Mouse (Mus musculus) lung, embryonic 14.5 days (tissue): Measurements from ENCODE around the gene Fam13a. TPM values are rescaled to one million over a fixed set of nuclear protein-coding genes. Genes with fewer than 3 reads are reported as not detected.
A peak's percentile ranks its signal among the peaks of the same experiment; 100 is the strongest.

Experiments
- ATAC-seq: fragments of 200-750 bp; cut with Nextera tagmentation; 2 replicates; pipeline ENCODE4 v1.8.0; 2017; ENCODE audit warnings: mild to moderate bottlenecking, moderate TSS enrichment, moderate library complexity; ENCODE audit not compliant: insufficient read depth
- DNase-seq: peaks from one replicate; pipeline ENCODE4 v3.0.0-alpha.2; 2015
- H3K27ac ChIP-seq: fragments of 300-500 bp; sonication (generic); 2 replicates; pipeline ENCODE4 v1.5.1; 2014; ENCODE audit warnings: low read depth, mild to moderate bottlenecking, moderate library complexity
- H3K27me3 ChIP-seq: fragments of 300-500 bp; sonication (generic); 2 replicates; pipeline ENCODE4 v1.6.1; 2014; ENCODE audit warnings: low read length, control low read depth; ENCODE audit not compliant: insufficient read depth
- H3K36me3 ChIP-seq: fragments of 300-500 bp; sonication (generic); 2 replicates; pipeline ENCODE4 v1.6.1; 2014; ENCODE audit warnings: control low read depth; ENCODE audit not compliant: insufficient read depth
- H3K4me1 ChIP-seq: fragments of 300-500 bp; sonication (generic); 2 replicates; pipeline ENCODE4 v1.6.1; 2014; ENCODE audit warnings: antibody characterized with exemption, control low read depth; ENCODE audit not compliant: insufficient read depth
- H3K4me2 ChIP-seq: fragments of 300-500 bp; sonication (generic); 2 replicates; pipeline ENCODE4 v1.6.1; 2014; ENCODE audit warnings: mild to moderate bottlenecking
- H3K4me3 ChIP-seq: fragments of 300-500 bp; sonication (generic); 2 replicates; pipeline ENCODE4 v1.5.1; 2014; ENCODE audit warnings: low read depth, low read length
- H3K9ac ChIP-seq: fragments of 300-500 bp; sonication (generic); 2 replicates; pipeline ENCODE4 v1.6.1; 2014
- H3K9me3 ChIP-seq: fragments of 300-500 bp; sonication (generic); 2 replicates; pipeline ENCODE4 v1.6.1; 2016; ENCODE audit warnings: low read depth, low read length, control low read depth
- CTCF ChIP-seq: IDR thresholded peaks from 2 replicates; pipeline ENCODE4 v1.5.1; 2016; ENCODE audit warnings: antibody characterized with exemption, low read depth
- WGBS: fragments of 180-500 bp; shearing (Covaris S2); extraction: QIAGEN DNeasy Blood & Tissue Kit; methylation state at CpG from one replicate; pipeline ENCODE4 v1.1.7; 2014; 5-methylcytosine and 5-hydroxymethylcytosine counted together
- polyA plus RNA-seq: library from polyadenylated mRNA; unstranded; fragments of >200 nt; fragmentation: Nextera tagmentation; extraction: Ambion mirVana; gene quantifications from 2 replicates; pipeline ENCODE4 v1.2.1, GENCODE M21; 2014

The Fam13a gene
- polyA plus RNA-seq, 1 experiment from 2014 or later, result 13.7 TPM

DNA sequence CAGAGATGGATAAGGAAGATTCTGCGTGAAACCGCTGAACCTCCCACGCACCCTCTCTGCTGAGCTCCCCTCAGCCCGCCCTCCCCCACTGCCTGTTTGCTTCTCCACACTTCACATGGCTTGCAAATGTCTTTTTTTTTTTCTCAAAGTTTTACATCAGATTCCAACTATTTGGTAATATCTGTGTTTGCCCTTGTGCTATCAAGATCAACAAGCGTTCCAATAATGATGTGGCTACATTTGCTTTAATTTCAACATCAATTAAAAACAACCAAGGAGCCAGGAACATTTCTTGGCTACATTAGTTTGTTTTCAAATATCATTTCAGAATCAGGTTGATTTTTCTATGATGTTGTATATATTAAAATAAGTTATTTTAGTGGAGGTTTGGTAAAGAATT, 8.4 kb upstream of the Fam13a start:
- Histone ChIP-seq H3K4me2 (no peak overlapping the region), H3K9me3 (no peaks in the 10 kb centered on the region), H3K27me3 (no peaks in the 10 kb centered on the region), H3K9ac (no peak overlapping the region), H3K36me3 (no peaks in the 10 kb centered on the region), H3K4me3 (no peak overlapping the region), H3K4me1 (no peaks in the 10 kb centered on the region), H3K27ac (no peak overlapping the region)
- ATAC-seq, result no peak
- no peak for DNase-seq
- TF ChIP-seq CTCF, result no peak
- WGBS, result 60% methylated on average over 5 of the region's 5 CpGs

DNA sequence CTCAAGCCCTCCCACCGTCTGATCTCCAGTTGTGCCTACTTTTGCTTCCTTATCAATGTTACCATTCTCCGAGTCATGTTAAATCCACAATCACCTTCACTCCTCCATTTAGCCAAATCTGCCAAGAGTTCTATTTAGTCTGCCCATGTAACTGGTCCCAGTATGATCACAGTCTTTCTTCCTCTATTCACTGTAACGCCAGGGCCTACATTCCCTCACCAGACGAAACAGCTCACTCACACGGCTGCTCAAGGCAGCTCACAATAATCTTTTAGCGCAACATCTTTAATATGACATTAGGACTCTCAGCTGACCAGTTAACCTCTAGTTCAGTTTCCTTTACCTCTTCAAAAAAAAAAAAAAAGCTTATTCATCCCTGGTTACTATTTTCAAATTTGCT, 7.2 kb upstream of the Fam13a start:
- WGBS, result 40% methylated on average over 6 of the region's 6 CpGs
- H3K9ac ChIP-seq, result no peak overlapping the region
- no peak overlapping the region for H3K4me3 ChIP-seq
- no peak overlapping the region for H3K27ac ChIP-seq
- H3K4me1 ChIP-seq, result no peaks in the 10 kb centered on the region
- peak; percentile 60 for DNase-seq
- no peaks in the 10 kb centered on the region for H3K9me3 ChIP-seq
- no peak for TF ChIP-seq CTCF
- no peaks in the 10 kb centered on the region for H3K36me3 ChIP-seq
- no peak overlapping the region for H3K4me2 ChIP-seq
- peak; percentile 74; the same call in 1 of the 2 replicates for ATAC-seq
- no peaks in the 10 kb centered on the region for H3K27me3 ChIP-seq

DNA sequence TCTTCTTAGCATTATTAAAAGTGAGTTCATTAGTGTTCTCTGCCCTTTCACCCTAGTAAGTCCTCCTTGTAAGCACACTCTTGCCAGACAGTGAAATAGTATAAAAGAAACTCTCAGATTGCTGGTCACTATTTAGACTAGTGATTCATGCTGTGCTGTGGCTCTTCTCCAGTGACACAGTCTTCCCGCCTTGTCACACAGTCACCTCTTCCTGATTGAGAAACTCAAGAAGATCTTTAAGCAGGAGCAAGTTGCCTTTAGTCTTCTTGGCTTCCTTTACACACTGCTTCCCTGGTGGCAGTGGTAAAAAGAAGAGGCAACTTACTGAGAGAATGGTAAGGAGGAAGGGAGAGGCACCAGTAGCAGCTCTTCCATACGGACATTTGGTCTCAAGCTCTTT, 6.3 kb upstream of the Fam13a start:
- Histone ChIP-seq H3K27me3 (no peaks in the 10 kb centered on the region), H3K9ac (no peak overlapping the region), H3K4me1 (no peaks in the 10 kb centered on the region), H3K9me3 (no peaks in the 10 kb centered on the region), H3K4me3 (no peak overlapping the region), H3K36me3 (no peaks in the 10 kb centered on the region), H3K27ac (no peak overlapping the region), H3K4me2 (no peak overlapping the region)
- no peak for DNase-seq
- WGBS, result 88% methylated on average over 2 of the region's 2 CpGs
- TF ChIP-seq CTCF, result no peak
- ATAC-seq, result no peak

DNA sequence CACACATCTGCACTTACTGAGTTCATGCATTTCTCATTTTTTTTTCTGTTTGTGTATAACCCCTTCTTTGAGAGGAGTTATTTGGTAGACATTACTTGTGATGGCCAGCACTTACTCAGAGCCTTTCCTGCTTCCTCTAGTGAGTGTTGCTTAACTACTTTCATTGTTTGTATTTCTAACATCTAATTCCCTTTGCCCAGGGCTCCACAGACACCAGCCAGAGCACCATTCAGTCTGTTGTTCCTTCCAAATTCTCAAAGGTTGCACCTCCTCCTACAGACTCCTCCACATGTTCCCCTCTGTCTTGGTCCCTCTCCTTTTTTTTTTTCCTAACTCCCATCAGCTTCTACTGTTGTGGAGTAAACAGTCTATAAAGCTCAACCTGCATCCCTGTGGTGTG, 5.7 kb upstream of the Fam13a start:
- Histone ChIP-seq H3K4me2 (no peak overlapping the region), H3K27me3 (no peaks in the 10 kb centered on the region), H3K27ac (no peak overlapping the region), H3K9ac (no peak overlapping the region), H3K4me1 (no peaks in the 10 kb centered on the region), H3K9me3 (no peaks in the 10 kb centered on the region), H3K4me3 (no peak overlapping the region), H3K36me3 (no peaks in the 10 kb centered on the region)
- DNase-seq (no peak), ATAC-seq (no peak)
- no peak for TF ChIP-seq CTCF

DNA sequence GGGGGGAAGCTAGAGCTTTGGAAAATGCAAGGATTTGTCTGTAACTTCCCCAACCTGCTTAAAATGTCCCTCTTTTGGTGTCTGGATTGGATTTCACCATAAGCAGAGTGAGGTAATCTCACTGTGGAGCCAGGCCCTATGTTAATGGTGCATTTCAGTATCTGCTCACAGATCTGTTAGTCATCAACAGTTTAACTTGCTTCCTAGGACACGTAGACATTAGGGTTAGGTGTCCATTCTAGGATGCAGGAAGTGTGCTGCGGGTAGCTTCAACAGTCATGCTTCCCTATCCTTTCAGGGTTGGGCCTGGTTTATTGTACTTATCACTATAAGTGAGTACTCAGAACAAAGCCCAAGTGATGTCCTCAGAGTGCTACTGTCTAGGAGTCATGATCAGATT, 4.5 kb upstream of the Fam13a start:
- no peak overlapping the region for H3K27ac ChIP-seq
- no peaks in the 10 kb centered on the region for H3K27me3 ChIP-seq
- no peaks in the 10 kb centered on the region for H3K4me1 ChIP-seq
- DNase-seq, result no peak
- no peak for TF ChIP-seq CTCF
- WGBS, result 73% methylated on average over 2 of the region's 2 CpGs
- H3K4me2 ChIP-seq, result no peak overlapping the region
- no peak overlapping the region for H3K9ac ChIP-seq
- no peak for ATAC-seq
- H3K9me3 ChIP-seq, result no peaks in the 10 kb centered on the region
- no peak overlapping the region for H3K4me3 ChIP-seq
- H3K36me3 ChIP-seq, result no peaks in the 10 kb centered on the region

DNA sequence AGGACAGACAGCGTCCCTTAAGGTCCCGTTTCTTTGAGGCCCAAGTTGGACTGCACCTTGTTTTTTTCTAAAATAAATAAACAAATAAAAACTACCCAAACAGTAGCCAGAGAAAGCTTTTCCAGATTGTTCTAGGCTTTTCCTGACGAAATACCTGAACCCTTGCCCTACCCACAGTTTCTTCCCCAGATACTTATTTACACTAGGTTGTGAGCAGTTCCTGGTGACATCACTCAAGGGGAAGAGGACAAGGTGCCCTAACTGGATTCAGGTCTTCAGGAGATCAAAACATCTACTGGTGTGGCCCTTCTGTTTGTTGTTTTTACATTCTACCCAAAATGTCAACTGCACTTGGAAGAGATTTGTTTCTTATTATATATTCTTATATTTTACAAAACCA, 457 bp upstream of the Fam13a start:
- H3K9ac ChIP-seq, result peak overlapping the region; percentile 50; the same call in 1 of the 2 replicates
- TF ChIP-seq CTCF, result no peak
- WGBS, result 12% methylated on average over 3 of the region's 3 CpGs
- H3K9me3 ChIP-seq, result no peaks in the 10 kb centered on the region
- H3K27ac ChIP-seq, result 0 out of 2 replicates have a peak overlapping the region, but pooled peaks have one; percentile 3
- H3K4me1 ChIP-seq, result no peaks in the 10 kb centered on the region
- H3K4me2 ChIP-seq, result peak overlapping the region; percentile 68
- no peak; the same call in 1 of the 2 replicates for ATAC-seq
- no peaks in the 10 kb centered on the region for H3K27me3 ChIP-seq
- H3K36me3 ChIP-seq, result no peaks in the 10 kb centered on the region
- no peak for DNase-seq
- H3K4me3 ChIP-seq, result peak overlapping the region; percentile 50

DNA sequence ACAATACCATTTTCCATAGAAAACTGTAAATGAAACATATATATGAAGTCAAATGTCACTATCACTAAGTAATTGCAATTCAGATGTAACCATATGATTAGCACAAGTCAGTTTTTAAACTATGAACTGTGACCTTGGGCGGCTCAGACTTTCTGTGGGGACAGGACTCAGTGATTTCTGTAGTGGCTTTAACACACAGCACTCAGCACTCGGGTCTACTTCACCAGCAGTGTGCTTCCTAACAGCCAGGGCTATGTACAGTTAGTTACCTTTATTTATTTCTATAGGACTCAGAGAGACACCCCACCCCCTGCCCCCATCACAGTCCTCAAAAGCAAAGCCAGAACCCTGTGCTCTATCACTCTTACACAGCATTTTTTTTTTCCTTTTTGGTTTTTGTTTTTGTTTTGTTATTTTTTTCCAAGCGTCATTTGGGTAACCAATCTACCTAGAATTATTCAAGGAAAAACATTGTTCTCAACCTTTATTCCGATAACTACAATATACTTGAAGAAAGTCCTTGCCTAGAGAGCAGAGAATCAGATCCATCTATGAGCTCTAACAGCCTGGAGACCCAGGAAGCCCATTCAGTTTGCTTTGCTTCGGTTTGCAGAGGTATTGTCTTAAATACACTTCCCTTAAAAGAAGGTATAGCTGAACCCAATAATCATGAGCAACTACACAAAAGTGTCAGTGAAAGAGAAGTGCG, 740 bp downstream of the Fam13a start:
- DNase-seq, result no peak
- peak overlapping the region; percentile 68 for H3K4me2 ChIP-seq
- no peaks in the 10 kb centered on the region for H3K9me3 ChIP-seq
- H3K9ac ChIP-seq, result peak overlapping the region; percentile 50
- no peak for ATAC-seq
- H3K4me1 ChIP-seq, result no peaks in the 10 kb centered on the region
- WGBS, result 37% methylated on average over 6 of the region's 6 CpGs
- H3K36me3 ChIP-seq, result no peaks in the 10 kb centered on the region
- peak overlapping the region; percentile 50 for H3K4me3 ChIP-seq
- no peak for TF ChIP-seq CTCF
- peak overlapping the region; percentile 67; the same call in 1 of the 2 replicates for H3K27ac ChIP-seq
- H3K27me3 ChIP-seq, result no peaks in the 10 kb centered on the region
